Mouse (Mus musculus): Measurements from ENCODE around the gene Tmbim4. TPM values are rescaled to one million over a fixed set of nuclear protein-coding genes. Genes with fewer than 3 reads are reported as not detected.

Gene Tmbim4
- polyA plus RNA-seq, 1 experiment from 2014 or later: 102 TPM

GRCm38 (mm10) chr10:120271879-120272269 is 70.5 kb downstream of the Tmbim4 start:
- Histone ChIP-seq H3K9me3 (replicated peaks; ENCODE audit: control insufficient read depth, low read length) (no peaks in the 10 kb centered on the region), H3K4me3 (ENCODE audit: low read depth, low read length) (peak overlapping the region; percentile 30), H3K9ac (ENCODE audit: low read length) (peak overlapping the region; percentile 54), H3K27ac (ENCODE audit: low read depth, low read length) (no peak overlapping the region; the same call in 1 of the 2 replicates), H3K27me3 (replicated peaks; ENCODE audit: control insufficient read depth, insufficient read depth, low read length) (no peaks in the 10 kb centered on the region), H3K4me1 (ENCODE audit: control insufficient read depth, insufficient read depth, low read length) (peaks cover 7% of the 10 kb centered on the region; the same call in 1 of the 2 replicates), H3K4me2 (ENCODE audit: low read length) (peak overlapping the region; percentile 61), H3K36me3 (ENCODE audit: control insufficient read depth, insufficient read depth, low read length) (no peaks in the 10 kb centered on the region)
- WGBS: 7% methylated on average over 10 of the region's 11 CpGs
- ATAC-seq (peak; percentile 53), DNase-seq (ENCODE audit: low spot score) (peak; percentile 56)

GRCm38 (mm10) chr10:120272270-120272883 is 71.0 kb downstream of the Tmbim4 start:
- no peaks in the 10 kb centered on the region for H3K9me3 ChIP-seq (replicated peaks; ENCODE audit: control insufficient read depth, low read length)
- peak overlapping the region; percentile 61 for H3K4me2 ChIP-seq (ENCODE audit: low read length)
- H3K27me3 ChIP-seq (replicated peaks; ENCODE audit: control insufficient read depth, insufficient read depth, low read length): no peaks in the 10 kb centered on the region
- ATAC-seq (peak; percentile 73), DNase-seq (ENCODE audit: low spot score) (peak; percentile 73)
- H3K9ac ChIP-seq (ENCODE audit: low read length): peak overlapping the region; percentile 54
- H3K27ac ChIP-seq (ENCODE audit: low read depth, low read length): no peak overlapping the region; the same call in 1 of the 2 replicates
- peaks cover 7% of the 10 kb centered on the region; the same call in 1 of the 2 replicates for H3K4me1 ChIP-seq (ENCODE audit: control insufficient read depth, insufficient read depth, low read length)
- 7% methylated on average over 19 of the region's 19 CpGs for WGBS
- H3K36me3 ChIP-seq (ENCODE audit: control insufficient read depth, insufficient read depth, low read length): no peaks in the 10 kb centered on the region
- H3K4me3 ChIP-seq (ENCODE audit: low read depth, low read length): peak overlapping the region; percentile 30

GRCm38 (mm10) chr10:120273335-120273734 is 71.9 kb downstream of the Tmbim4 start:
- Histone ChIP-seq H3K9me3 (replicated peaks; ENCODE audit: control insufficient read depth, low read length) (no peaks in the 10 kb centered on the region), H3K27ac (ENCODE audit: low read depth, low read length) (no peak overlapping the region), H3K4me1 (ENCODE audit: control insufficient read depth, insufficient read depth, low read length) (peaks cover 7% of the 10 kb centered on the region; the same call in 1 of the 2 replicates), H3K4me3 (ENCODE audit: low read depth, low read length) (no peak overlapping the region), H3K9ac (ENCODE audit: low read length) (no peak overlapping the region), H3K27me3 (replicated peaks; ENCODE audit: control insufficient read depth, insufficient read depth, low read length) (no peaks in the 10 kb centered on the region), H3K36me3 (ENCODE audit: control insufficient read depth, insufficient read depth, low read length) (no peaks in the 10 kb centered on the region), H3K4me2 (ENCODE audit: low read length) (no peak overlapping the region)
- ATAC-seq (no peak), DNase-seq (ENCODE audit: low spot score) (no peak)
- 92% methylated on average over 7 of the region's 7 CpGs for WGBS

Other genes with a start within 250 kb of the Tmbim4 start
- 2.6 and 3.3 TPM in 2 replicates for gene Helb, start 88.6 kb upstream of the Tmbim4 start, polyA plus RNA-seq (2014; fragmentation: Nextera tagmentation; extraction: Ambion mirVana)
- gene Irak3, start 540 bp downstream of the Tmbim4 start, polyA plus RNA-seq (2014; fragmentation: Nextera tagmentation; extraction: Ambion mirVana): 0.27 and 0.52 TPM in 2 replicates
- gene Llph, start 25.5 kb downstream of the Tmbim4 start, polyA plus RNA-seq (2014; fragmentation: Nextera tagmentation; extraction: Ambion mirVana): 41.6 and 44.1 TPM in 2 replicates